Mouse (Mus musculus): Measurements from ENCODE around the gene Pnkd.

- TF ChIP-seq POLR2A (IDR thresholded peaks at IDR 0.05; ENCODE audit: control insufficient read depth, extremely low read depth, insufficient read depth, low read length, poor library complexity) (no peak), CTCF (IDR thresholded peaks at IDR 0.05; ENCODE audit: borderline replicate concordance, control insufficient read depth, extremely low read depth, insufficient read depth, low read length, poor library complexity) (no peak)
These were observed 107.8 kb downstream of the Pnkd start for GRCm38 (mm10) chr1:74392446-74392994.

Measured in thymus, adult 2 months (tissue).